Mouse (Mus musculus): Measurements from ENCODE around the gene Dock2. TPM values are rescaled to one million over a fixed set of nuclear protein-coding genes. Genes with fewer than 3 reads are reported as not detected.

The Dock2 gene
- total and polyA plus RNA-seq, 3 experiments, result 79.6 to 151 (median 133) TPM

- dilution Hi-C loops (cut with MboI; ENCODE audit: extremely low pct_ligation_motif_present, extremely low pct_unique_long_range_greater_than_20kb, low sequenced_read_pairs), result no loop called here
- no peak overlapping the region for H3K9ac ChIP-seq (ENCODE audit: insufficient read depth, low read depth)
- no peak for DNase-seq (ENCODE audit: extremely low read depth)
These were observed 315.1 kb downstream of the Dock2 start for GRCm38 (mm10) chr11:34468571-34468970.

GRCm38 (mm10) chr11:34467056-34467455 lies 316.6 kb downstream of the Dock2 start:
- H3K27me3 ChIP-seq (replicated peaks), result no peaks in the 10 kb centered on the region
- dilution Hi-C loops (cut with MboI; ENCODE audit: extremely low pct_ligation_motif_present, extremely low pct_unique_long_range_greater_than_20kb, low sequenced_read_pairs) (no loop called here), in situ Hi-C loops (cut with MboI; ENCODE audit: low pct_ligation_motif_present, low pct_unique_long_range_greater_than_20kb, low sequenced_read_pairs) (no loop called here)
- no peak overlapping the region for H3K4me2 ChIP-seq (ENCODE audit: insufficient read depth, low read depth, poor library complexity, severe bottlenecking)
- H3K36me3 ChIP-seq (replicated peaks in 1 of 2; ENCODE audit: control insufficient read depth in 1 of 2, insufficient read depth in 1 of 2, low read length in 1 of 2), result peaks cover 42 to 92% of the 10 kb centered on the region in 2 experiments
- no peak overlapping the region for H3K9ac ChIP-seq (ENCODE audit: insufficient read depth, low read depth)
- TF ChIP-seq RAD21 (IDR thresholded peaks at IDR 0.05; ENCODE audit: low read depth, low read length), result peak; percentile 17
- TF ChIP-seq USF1 (IDR thresholded peaks at IDR 0.05; ENCODE audit: low read depth, low read length), result no peak
- TF ChIP-seq E2F4 (IDR thresholded peaks at IDR 0.05; ENCODE audit: insufficient replicate concordance, low read depth, low read length), result no peak
- no peak for TF ChIP-seq MXI1 (IDR thresholded peaks at IDR 0.05; ENCODE audit: low read depth, low read length)
- TF ChIP-seq ETS1 (conservative IDR thresholded peaks at IDR 0.05; ENCODE audit: low read depth, low read length), result no peak
- TF ChIP-seq SIN3A (IDR thresholded peaks at IDR 0.05; ENCODE audit: low read length), result no peak
- no peak for TF ChIP-seq ZKSCAN1 (IDR thresholded peaks at IDR 0.05; ENCODE audit: borderline replicate concordance, low read depth, low read length)
- no peak for TF ChIP-seq POLR2AphosphoS2 (IDR thresholded peaks at IDR 0.05; ENCODE audit: low read depth, low read length)
- TF ChIP-seq NELFE (IDR thresholded peaks at IDR 0.05; ENCODE audit: low read depth, low read length), result no peak
- TF ChIP-seq CTCF (conservative IDR thresholded peaks at IDR 0.05 in 1 of 2, IDR thresholded peaks at IDR 0.05 in 1 of 2; ENCODE audit: low read depth in 2 of 2, low read length in 2 of 2), result peak in 1 of 2 experiments; percentile 40; a peak in 3 of 4 replicates
- TF ChIP-seq TCF12 (IDR thresholded peaks at IDR 0.05; ENCODE audit: low read depth, low read length), result no peak
- no peak for TF ChIP-seq MEF2A (IDR thresholded peaks at IDR 0.05; ENCODE audit: borderline replicate concordance, low read depth, low read length)
- no peaks in the 10 kb centered on the region for H3K79me2 ChIP-seq (replicated peaks; ENCODE audit: control insufficient read depth, extremely low read depth, insufficient read depth, poor library complexity, severe bottlenecking)
- H3K27ac ChIP-seq (ENCODE audit: insufficient read depth, low read depth), result no peak overlapping the region
- no peak overlapping the region for H3K4me3 ChIP-seq (replicated peaks in 1 of 3; ENCODE audit: low read depth in 2 of 3, low read length in 2 of 3, poor library complexity in 1 of 3)
- no peaks in the 10 kb centered on the region for H3K9me3 ChIP-seq (replicated peaks; ENCODE audit: low read length)
- DNase-seq (ENCODE audit: extremely low read depth), result peak; percentile 21
- H3K4me1 ChIP-seq (ENCODE audit: control insufficient read depth in 1 of 2, insufficient read depth in 2 of 2), result 0 out of 4 replicates have a peak, but pooled peaks cover 0 to 4% of the 10 kb centered on the region in 2 experiments

More at GRCm38 (mm10) chr11:34468571-34468970, 315.1 kb downstream of the Dock2 start:
- no peaks in the 10 kb centered on the region for H3K9me3 ChIP-seq (replicated peaks; ENCODE audit: low read length)
- no peak overlapping the region for H3K4me3 ChIP-seq (replicated peaks in 1 of 3; ENCODE audit: low read depth in 2 of 3, low read length in 2 of 3, poor library complexity in 1 of 3)
- no peak overlapping the region for H3K4me2 ChIP-seq (ENCODE audit: insufficient read depth, low read depth, poor library complexity, severe bottlenecking)
- TF ChIP-seq JUND (conservative IDR thresholded peaks at IDR 0.05; ENCODE audit: low read depth, low read length) (no peak), ZNF384 (IDR thresholded peaks at IDR 0.05; ENCODE audit: low read depth, low read length) (no peak), ZKSCAN1 (IDR thresholded peaks at IDR 0.05; ENCODE audit: borderline replicate concordance, low read depth, low read length) (no peak), MAX (IDR thresholded peaks at IDR 0.05; ENCODE audit: low read length) (no peak), CTCF (conservative IDR thresholded peaks at IDR 0.05 in 1 of 2, IDR thresholded peaks at IDR 0.05 in 1 of 2; ENCODE audit: low read depth in 2 of 2, low read length in 2 of 2) (no peak), POLR2A (IDR thresholded peaks at IDR 0.05; ENCODE audit: low read depth, low read length) (no peak), POLR2AphosphoS2 (IDR thresholded peaks at IDR 0.05; ENCODE audit: low read depth, low read length) (no peak), ETS1 (conservative IDR thresholded peaks at IDR 0.05; ENCODE audit: low read depth, low read length) (no peak), SIN3A (IDR thresholded peaks at IDR 0.05; ENCODE audit: low read length) (no peak), NRF1 (IDR thresholded peaks at IDR 0.05; ENCODE audit: low read depth, low read length) (no peak), GABPA (IDR thresholded peaks at IDR 0.05; ENCODE audit: insufficient replicate concordance, low read depth, low read length) (no peak), ZMIZ1 (IDR thresholded peaks at IDR 0.05; ENCODE audit: low read depth, low read length) (no peak), SMC3 (IDR thresholded peaks at IDR 0.05; ENCODE audit: low read depth, low read length) (no peak), E2F4 (IDR thresholded peaks at IDR 0.05; ENCODE audit: insufficient replicate concordance, low read depth, low read length) (no peak), JUN (IDR thresholded peaks at IDR 0.05; ENCODE audit: insufficient read depth, low read depth, low read length) (no peak), HCFC1 (IDR thresholded peaks at IDR 0.05; ENCODE audit: low read depth, low read length) (no peak), TBP (conservative IDR thresholded peaks at IDR 0.05; ENCODE audit: low read depth, low read length) (no peak), USF2 (conservative IDR thresholded peaks at IDR 0.05; ENCODE audit: low read depth, low read length) (no peak), RAD21 (IDR thresholded peaks at IDR 0.05; ENCODE audit: low read depth, low read length) (no peak), USF1 (IDR thresholded peaks at IDR 0.05; ENCODE audit: low read depth, low read length) (no peak)
- H3K27ac ChIP-seq (ENCODE audit: insufficient read depth, low read depth), result no peak overlapping the region
- H3K4me1 ChIP-seq (ENCODE audit: control insufficient read depth in 1 of 2, insufficient read depth in 2 of 2), result 0 out of 4 replicates have a peak, but pooled peaks cover 0 to 4% of the 10 kb centered on the region in 2 experiments
- peaks cover 35 to 92% of the 10 kb centered on the region in 2 experiments for H3K36me3 ChIP-seq (replicated peaks in 1 of 2; ENCODE audit: control insufficient read depth in 1 of 2, insufficient read depth in 1 of 2, low read length in 1 of 2)
- in situ Hi-C loops (cut with MboI; ENCODE audit: low pct_ligation_motif_present, low pct_unique_long_range_greater_than_20kb, low sequenced_read_pairs), result no loop called here
- no peaks in the 10 kb centered on the region for H3K79me2 ChIP-seq (replicated peaks; ENCODE audit: control insufficient read depth, extremely low read depth, insufficient read depth, poor library complexity, severe bottlenecking)
- H3K27me3 ChIP-seq (replicated peaks), result no peaks in the 10 kb centered on the region
